Mouse (Mus musculus): ENCODE measurements at regions not wholly inside any gene's neighbourhood (a gene's known extent, or its start where the extent isn't known, plus 50 kb on each side); places are given as distances from the start of the nearest gene placed in this dataset.

GRCm38 (mm10) chr1:64343268-64343667, 189.2 kb upstream of the Creb1 start:
- TF ChIP-seq CTCF (IDR thresholded peaks at IDR 0.05; ENCODE audit: low read depth) = no peak
- TF ChIP-seq EP300 (IDR thresholded peaks at IDR 0.05; ENCODE audit: low read depth) = no peak
